Mouse (Mus musculus): ENCODE measurements around the gene Adamts18. TPM values are rescaled to one million over a fixed set of nuclear protein-coding genes. Genes with fewer than 3 reads are reported as not detected.

Adamts18 gene
- 3.6 and 4.4 TPM in 2 replicates for polyA plus RNA-seq (2014; fragmentation: Nextera tagmentation; extraction: Ambion mirVana)

- Histone ChIP-seq H3K27me3 (ENCODE audit: control insufficient read depth, insufficient read depth, low read length) (peaks cover 37% of the 10 kb centered on the region), H3K27ac (replicated peaks; ENCODE audit: low read depth, low read length) (no peak within 1 kb of the TSS), H3K4me1 (ENCODE audit: control insufficient read depth, insufficient read depth, low read length) (peaks cover 10% of the 10 kb centered on the region), H3K36me3 (ENCODE audit: control insufficient read depth, insufficient read depth, low read length) (no peaks in the 10 kb centered on the region), H3K9ac (ENCODE audit: low read length) (peak within 1 kb of the TSS; percentile 36; the same call in 1 of the 2 replicates), H3K9me3 (ENCODE audit: control insufficient read depth, low read length) (no peaks in the 10 kb centered on the region), H3K4me2 (ENCODE audit: low read depth, severe bottlenecking) (peak within 1 kb of the TSS; percentile 97), H3K4me3 (ENCODE audit: low read depth, low read length) (peak within 1 kb of the TSS; percentile 45)
- DNase-seq (ENCODE audit: low spot score): peak; percentile 70
- peak; percentile 71 for ATAC-seq (ENCODE audit: insufficient number of reproducible peaks, low FRiP score, low TSS enrichment, low read depth)
- 1% methylated on average over 32 of the region's 32 CpGs for WGBS
Observed at GRCm38 (mm10) chr8:113848653-113849135, at the start of gene Adamts18. Gene Adamts18, minus strand, starts transcription at chr8:113848738.

- no peak overlapping the region for H3K27ac ChIP-seq (replicated peaks; ENCODE audit: low read depth, low read length)
- WGBS: 78% methylated on average over 1 of the region's 1 CpGs
- H3K36me3 ChIP-seq (ENCODE audit: control insufficient read depth, insufficient read depth, low read length): no peaks in the 10 kb centered on the region
- no peaks in the 10 kb centered on the region for H3K4me1 ChIP-seq (ENCODE audit: control insufficient read depth, insufficient read depth, low read length)
- no peak overlapping the region for H3K9ac ChIP-seq (ENCODE audit: low read length)
- no peaks in the 10 kb centered on the region for H3K27me3 ChIP-seq (ENCODE audit: control insufficient read depth, insufficient read depth, low read length)
- H3K9me3 ChIP-seq (ENCODE audit: control insufficient read depth, low read length): no peaks in the 10 kb centered on the region
- H3K4me2 ChIP-seq (ENCODE audit: low read depth, severe bottlenecking): no peak overlapping the region
- DNase-seq (ENCODE audit: low spot score): no peak
- H3K4me3 ChIP-seq (ENCODE audit: low read depth, low read length): no peak overlapping the region
- no peak for ATAC-seq (ENCODE audit: insufficient number of reproducible peaks, low FRiP score, low TSS enrichment, low read depth)
Observed at GRCm38 (mm10) chr8:113896446-113896845, 47.9 kb upstream of the Adamts18 start.

- no peaks in the 10 kb centered on the region for H3K9me3 ChIP-seq (ENCODE audit: control insufficient read depth, low read length)
- no peaks in the 10 kb centered on the region for H3K36me3 ChIP-seq (ENCODE audit: control insufficient read depth, insufficient read depth, low read length)
- WGBS: 57% methylated on average over 3 of the region's 3 CpGs
Observed at GRCm38 (mm10) chr8:113891376-113891775, 42.8 kb upstream of the Adamts18 start.

GRCm38 (mm10) chr8:113886509-113886908, 38.0 kb upstream of the Adamts18 start:
- ATAC-seq (ENCODE audit: insufficient number of reproducible peaks, low FRiP score, low TSS enrichment, low read depth) (no peak), DNase-seq (ENCODE audit: low spot score) (no peak)
- Histone ChIP-seq H3K4me1 (ENCODE audit: control insufficient read depth, insufficient read depth, low read length) (no peaks in the 10 kb centered on the region), H3K27ac (replicated peaks; ENCODE audit: low read depth, low read length) (no peak overlapping the region), H3K9me3 (ENCODE audit: control insufficient read depth, low read length) (no peaks in the 10 kb centered on the region), H3K36me3 (ENCODE audit: control insufficient read depth, insufficient read depth, low read length) (no peaks in the 10 kb centered on the region), H3K27me3 (ENCODE audit: control insufficient read depth, insufficient read depth, low read length) (no peaks in the 10 kb centered on the region), H3K4me3 (ENCODE audit: low read depth, low read length) (no peak overlapping the region), H3K9ac (ENCODE audit: low read length) (no peak overlapping the region), H3K4me2 (ENCODE audit: low read depth, severe bottlenecking) (no peak overlapping the region)
- whole genome bisulfite sequencing: 90% methylated on average over 3 of the region's 3 CpGs

More at GRCm38 (mm10) chr8:113891376-113891775, 42.8 kb upstream of the Adamts18 start:
- Histone ChIP-seq H3K27ac (replicated peaks; ENCODE audit: low read depth, low read length) (no peak overlapping the region), H3K4me2 (ENCODE audit: low read depth, severe bottlenecking) (no peak overlapping the region), H3K4me1 (ENCODE audit: control insufficient read depth, insufficient read depth, low read length) (no peaks in the 10 kb centered on the region), H3K9ac (ENCODE audit: low read length) (no peak overlapping the region), H3K4me3 (ENCODE audit: low read depth, low read length) (no peak overlapping the region), H3K27me3 (ENCODE audit: control insufficient read depth, insufficient read depth, low read length) (no peaks in the 10 kb centered on the region)
- ATAC-seq (ENCODE audit: insufficient number of reproducible peaks, low FRiP score, low TSS enrichment, low read depth) (no peak), DNase-seq (ENCODE audit: low spot score) (no peak)

GRCm38 (mm10) chr8:113885101-113885500, 36.6 kb upstream of the Adamts18 start:
- 90% methylated on average over 2 of the region's 2 CpGs for WGBS
- Histone ChIP-seq H3K4me3 (ENCODE audit: low read depth, low read length) (no peak overlapping the region), H3K27ac (replicated peaks; ENCODE audit: low read depth, low read length) (no peak overlapping the region), H3K36me3 (ENCODE audit: control insufficient read depth, insufficient read depth, low read length) (no peaks in the 10 kb centered on the region), H3K27me3 (ENCODE audit: control insufficient read depth, insufficient read depth, low read length) (no peaks in the 10 kb centered on the region), H3K4me1 (ENCODE audit: control insufficient read depth, insufficient read depth, low read length) (no peaks in the 10 kb centered on the region), H3K4me2 (ENCODE audit: low read depth, severe bottlenecking) (no peak overlapping the region), H3K9ac (ENCODE audit: low read length) (no peak overlapping the region), H3K9me3 (ENCODE audit: control insufficient read depth, low read length) (no peaks in the 10 kb centered on the region)
- ATAC-seq (ENCODE audit: insufficient number of reproducible peaks, low FRiP score, low TSS enrichment, low read depth) (no peak), DNase-seq (ENCODE audit: low spot score) (no peak)

- Histone ChIP-seq H3K4me2 (ENCODE audit: low read depth, severe bottlenecking) (no peak overlapping the region), H3K4me1 (ENCODE audit: control insufficient read depth, insufficient read depth, low read length) (no peaks in the 10 kb centered on the region), H3K36me3 (ENCODE audit: control insufficient read depth, insufficient read depth, low read length) (no peaks in the 10 kb centered on the region), H3K9ac (ENCODE audit: low read length) (no peak overlapping the region), H3K4me3 (ENCODE audit: low read depth, low read length) (no peak overlapping the region), H3K9me3 (ENCODE audit: control insufficient read depth, low read length) (no peaks in the 10 kb centered on the region), H3K27me3 (ENCODE audit: control insufficient read depth, insufficient read depth, low read length) (no peaks in the 10 kb centered on the region), H3K27ac (replicated peaks; ENCODE audit: low read depth, low read length) (no peak overlapping the region)
- whole genome bisulfite sequencing: 46% methylated on average over 7 of the region's 7 CpGs
- ATAC-seq (ENCODE audit: insufficient number of reproducible peaks, low FRiP score, low TSS enrichment, low read depth) (no peak), DNase-seq (ENCODE audit: low spot score) (no peak)
Observed at GRCm38 (mm10) chr8:113883994-113884393, 35.5 kb upstream of the Adamts18 start.

- Histone ChIP-seq H3K9me3 (ENCODE audit: control insufficient read depth, low read length) (no peaks in the 10 kb centered on the region), H3K36me3 (ENCODE audit: control insufficient read depth, insufficient read depth, low read length) (no peaks in the 10 kb centered on the region), H3K9ac (ENCODE audit: low read length) (no peak overlapping the region), H3K4me2 (ENCODE audit: low read depth, severe bottlenecking) (no peak overlapping the region), H3K4me1 (ENCODE audit: control insufficient read depth, insufficient read depth, low read length) (no peaks in the 10 kb centered on the region), H3K27me3 (ENCODE audit: control insufficient read depth, insufficient read depth, low read length) (no peaks in the 10 kb centered on the region), H3K27ac (replicated peaks; ENCODE audit: low read depth, low read length) (no peak overlapping the region), H3K4me3 (ENCODE audit: low read depth, low read length) (no peak overlapping the region)
- no peak for DNase-seq (ENCODE audit: low spot score)
- 43% methylated on average over 2 of the region's 2 CpGs for WGBS
- ATAC-seq (ENCODE audit: insufficient number of reproducible peaks, low FRiP score, low TSS enrichment, low read depth): no peak
Observed at GRCm38 (mm10) chr8:113882558-113882957, 34.0 kb upstream of the Adamts18 start.

- Histone ChIP-seq H3K4me1 (ENCODE audit: control insufficient read depth, insufficient read depth, low read length) (no peaks in the 10 kb centered on the region), H3K27ac (replicated peaks; ENCODE audit: low read depth, low read length) (no peak overlapping the region), H3K4me3 (ENCODE audit: low read depth, low read length) (no peak overlapping the region), H3K4me2 (ENCODE audit: low read depth, severe bottlenecking) (no peak overlapping the region), H3K36me3 (ENCODE audit: control insufficient read depth, insufficient read depth, low read length) (no peaks in the 10 kb centered on the region), H3K9me3 (ENCODE audit: control insufficient read depth, low read length) (no peaks in the 10 kb centered on the region), H3K27me3 (ENCODE audit: control insufficient read depth, insufficient read depth, low read length) (no peaks in the 10 kb centered on the region), H3K9ac (ENCODE audit: low read length) (no peak overlapping the region)
- 70% methylated on average over 3 of the region's 3 CpGs for WGBS
- no peak for DNase-seq (ENCODE audit: low spot score)
- no peak for ATAC-seq (ENCODE audit: insufficient number of reproducible peaks, low FRiP score, low TSS enrichment, low read depth)
Observed at GRCm38 (mm10) chr8:113878411-113879006, 30.0 kb upstream of the Adamts18 start.
